Mouse (Mus musculus) CD8-positive naive resting alpha-beta T cell, adult 2 months (primary cell): ENCODE data around the gene Plin5.

ENCODE experiments used
- DNase-seq, 2 experiments: peaks; one replicate each; pipeline ENCODE4 v3.0.0; 2022; ENCODE audit warnings: low read depth in 2 of 2, low spot score in 2 of 2

Plin5 gene

GRCm38 (mm10) chr17:56133457-56134363 is 16.3 kb upstream of the Plin5 start:
- DNase-seq = no peak

GRCm38 (mm10) chr17:56132661-56133060 is 15.3 kb upstream of the Plin5 start:
- DNase-seq = peak; percentile 70 to 75

GRCm38 (mm10) chr17:56131814-56132213 is 14.4 kb upstream of the Plin5 start:
- DNase-seq = peak; percentile 72 to 79

- no peak for DNase-seq
Observed at GRCm38 (mm10) chr17:56131136-56131535, 13.7 kb upstream of the Plin5 start.

- no peak for DNase-seq
Observed at GRCm38 (mm10) chr17:56128246-56128645, 10.8 kb upstream of the Plin5 start.

- DNase-seq = no peak
Observed at GRCm38 (mm10) chr17:56126175-56126574, 8.8 kb upstream of the Plin5 start.

- DNase-seq = no peak
Observed at GRCm38 (mm10) chr17:56125276-56125630, 7.9 kb upstream of the Plin5 start.

GRCm38 (mm10) chr17:56124377-56125275 is 7.2 kb upstream of the Plin5 start:
- peak in 1 of 2 experiments; percentile 50 for DNase-seq

GRCm38 (mm10) chr17:56123681-56124340 is 6.4 kb upstream of the Plin5 start:
- DNase-seq = no peak

GRCm38 (mm10) chr17:56123161-56123560 is 5.8 kb upstream of the Plin5 start:
- no peak for DNase-seq

GRCm38 (mm10) chr17:56121826-56122225 is 4.4 kb upstream of the Plin5 start, which contains the start of gene Lrg1:
Gene Lrg1, minus strand, starts transcription at chr17:56122001.
- DNase-seq = no peak

- DNase-seq = no peak
Observed at GRCm38 (mm10) chr17:56119981-56120880, 2.8 kb upstream of the Plin5 start.

GRCm38 (mm10) chr17:56119431-56119830 is 2.0 kb upstream of the Plin5 start:
- DNase-seq = no peak

- no peak for DNase-seq
Observed at GRCm38 (mm10) chr17:56116193-56116592, 1.2 kb downstream of the Plin5 start.

- no peak for DNase-seq
Observed at GRCm38 (mm10) chr17:56112743-56113142, 4.7 kb downstream of the Plin5 start.

GRCm38 (mm10) chr17:56111864-56112263 is 5.5 kb downstream of the Plin5 start:
- DNase-seq = peak; percentile 51 to 63

GRCm38 (mm10) chr17:56111021-56111420 is 6.4 kb downstream of the Plin5 start:
- DNase-seq = no peak

GRCm38 (mm10) chr17:56110571-56110970 is 6.8 kb downstream of the Plin5 start:
- no peak for DNase-seq

- no peak for DNase-seq
Observed at GRCm38 (mm10) chr17:56109219-56110051, 8.0 kb downstream of the Plin5 start, which contains the start of gene Plin4. Gene Plin4, minus strand, starts transcription at chr17:56109803.
